Mouse (Mus musculus) spleen, adult 2 months (tissue): ENCODE results near the gene Rasgrf2.

Experiments used
- CTCF ChIP-seq: fragments of 200-500 bp; IDR thresholded peaks from 2 replicates; pipeline ENCODE4 v1.5.1; 2011; ENCODE audit warnings: mild to moderate bottlenecking, inconsistent platforms; ENCODE audit not compliant: insufficient read depth, insufficient read length, insufficient replicate concordance; ENCODE audit errors: extremely low read depth
- POLR2A ChIP-seq: fragments of 200-500 bp; IDR thresholded peaks from 2 replicates; pipeline ENCODE4 v1.6.1; 2011; ENCODE audit warnings: low read depth, low read length, inconsistent platforms

- TF ChIP-seq POLR2A (no peak), CTCF (no peak)
Observed at GRCm38 (mm10) chr13:92022202-92022601, 109.3 kb downstream of the Rasgrf2 start.
